Mouse (Mus musculus): ENCODE measurements at regions not wholly inside any gene's neighbourhood (a gene's known extent, or its start where the extent isn't known, plus 50 kb on each side); places are given as distances from the start of the nearest gene placed in this dataset.

GRCm38 (mm10) chr16:26302045-26302444 is 69.6 kb downstream of the Cldn1 start:
- no peak for DNase-seq

GRCm38 (mm10) chr16:26291692-26292091 is 79.9 kb downstream of the Cldn1 start:
- no peak for DNase-seq

- no peak for DNase-seq
Measured at GRCm38 (mm10) chr16:26285627-26286026, 86.0 kb downstream of the Cldn1 start.

- no peak for DNase-seq
Measured at GRCm38 (mm10) chr16:26284713-26285112, 86.9 kb downstream of the Cldn1 start.

GRCm38 (mm10) chr16:26282418-26282817 is 89.2 kb downstream of the Cldn1 start:
- no peak for DNase-seq

GRCm38 (mm10) chr16:26281496-26281895 is 90.1 kb downstream of the Cldn1 start:
- DNase-seq = no peak

GRCm38 (mm10) chr16:26276789-26277188 is 94.9 kb downstream of the Cldn1 start:
- DNase-seq = no peak

- no peak for DNase-seq
Measured at GRCm38 (mm10) chr16:26252824-26253223, 118.8 kb downstream of the Cldn1 start.

- DNase-seq = no peak
Measured at GRCm38 (mm10) chr16:26251698-26252097, 119.9 kb downstream of the Cldn1 start.

GRCm38 (mm10) chr16:26251027-26251426 is 120.6 kb downstream of the Cldn1 start:
- DNase-seq = no peak

GRCm38 (mm10) chr16:26248939-26249338 is 122.7 kb downstream of the Cldn1 start:
- no peak for DNase-seq

GRCm38 (mm10) chr16:26247926-26248325 is 123.7 kb downstream of the Cldn1 start:
- no peak for DNase-seq

- no peak for DNase-seq
Measured at GRCm38 (mm10) chr16:26235239-26235638, 129.7 kb upstream of the P3h2 start.

GRCm38 (mm10) chr16:26234113-26234512 is 128.5 kb upstream of the P3h2 start:
- DNase-seq = peak; percentile 70

GRCm38 (mm10) chr16:26231110-26231509 is 125.5 kb upstream of the P3h2 start:
- DNase-seq = no peak

- DNase-seq = no peak
Measured at GRCm38 (mm10) chr16:26211418-26211817, 105.8 kb upstream of the P3h2 start.

- no peak for DNase-seq
Measured at GRCm38 (mm10) chr16:26199125-26199524, 93.5 kb upstream of the P3h2 start.

- no peak for DNase-seq
Measured at GRCm38 (mm10) chr16:26196345-26196744, 90.8 kb upstream of the P3h2 start.

- DNase-seq = no peak
Measured at GRCm38 (mm10) chr16:26185288-26186281, 80.0 kb upstream of the P3h2 start.

GRCm38 (mm10) chr16:26184647-26185262 is 79.2 kb upstream of the P3h2 start:
- no peak for DNase-seq

GRCm38 (mm10) chr16:26183530-26183929 is 77.9 kb upstream of the P3h2 start:
- DNase-seq = no peak

- DNase-seq = no peak
Measured at GRCm38 (mm10) chr16:26181716-26182115, 76.1 kb upstream of the P3h2 start.

GRCm38 (mm10) chr16:26171441-26171840 is 65.9 kb upstream of the P3h2 start:
- DNase-seq = no peak

GRCm38 (mm10) chr16:26169382-26169781 is 63.8 kb upstream of the P3h2 start:
- no peak for DNase-seq

Data from thymus, postnatal 4 days (tissue).